Mouse (Mus musculus) limb, embryonic 15.5 days (tissue): ENCODE results near the gene Ppfibp1. TPM values are rescaled to one million over a fixed set of nuclear protein-coding genes. Genes with fewer than 3 reads are reported as not detected.
A peak's percentile ranks its signal among the peaks of the same experiment; 100 is the strongest.

ENCODE experiments used
- ATAC-seq: fragments of 200-750 bp; cut with Nextera tagmentation; 2 replicates; pipeline ENCODE4 v1.8.0; 2017; ENCODE audit warnings: low read depth, moderate TSS enrichment; ENCODE audit not compliant: insufficient number of reproducible peaks, low FRiP score, low TSS enrichment
- H3K27ac ChIP-seq: fragments of 300-500 bp; sonication (generic); 2 replicates; pipeline ENCODE4 v1.5.1; 2015; ENCODE audit warnings: moderate library complexity, mild to moderate bottlenecking, inconsistent platforms
- H3K27me3 ChIP-seq: fragments of 300-500 bp; sonication (generic); 2 replicates; pipeline ENCODE4 v1.6.1; 2015; ENCODE audit warnings: inconsistent platforms
- H3K36me3 ChIP-seq: fragments of 300-500 bp; sonication (generic); 2 replicates; pipeline ENCODE4 v1.6.1; 2015; ENCODE audit warnings: inconsistent platforms
- H3K4me1 ChIP-seq: fragments of 300-500 bp; sonication (generic); 2 replicates; pipeline ENCODE4 v1.6.1; 2015; ENCODE audit warnings: inconsistent platforms
- H3K4me2 ChIP-seq: fragments of 300-500 bp; sonication (generic); 2 replicates; pipeline ENCODE4 v1.6.1; 2015; ENCODE audit warnings: mild to moderate bottlenecking, inconsistent platforms
- H3K4me3 ChIP-seq: fragments of 300-500 bp; sonication (generic); 2 replicates; pipeline ENCODE4 v1.5.1; 2015; ENCODE audit warnings: mild to moderate bottlenecking, inconsistent platforms
- H3K9ac ChIP-seq: fragments of 300-500 bp; sonication (generic); 2 replicates; pipeline ENCODE4 v1.6.1; 2015; ENCODE audit warnings: inconsistent platforms
- H3K9me3 ChIP-seq: fragments of 300-500 bp; sonication (generic); 2 replicates; pipeline ENCODE4 v1.6.1; 2016; ENCODE audit warnings: inconsistent platforms
- WGBS: fragments of 180-500 bp; shearing (Covaris S2); methylation state at CpG from one replicate; pipeline ENCODE4 v1.1.7; 2015; 5-methylcytosine and 5-hydroxymethylcytosine counted together
- polyA plus RNA-seq: library from polyadenylated mRNA; unstranded; fragments of >200 nt; fragmentation: Nextera tagmentation; extraction: Ambion mirVana; gene quantifications from 2 replicates; pipeline ENCODE4 v1.2.1, GENCODE M21; 2015

Gene Ppfibp1
- polyA plus RNA-seq, 1 experiment from 2014 or later: 63.5 TPM

GRCm38 (mm10) chr6:146884171-146884570 is 4.1 kb upstream of the Ppfibp1 start:
- no peak overlapping the region for H3K27ac ChIP-seq
- no peaks in the 10 kb centered on the region for H3K9me3 ChIP-seq
- 83% methylated on average over 3 of the region's 3 CpGs for WGBS
- no peak for ATAC-seq
- H3K27me3 ChIP-seq: no peaks in the 10 kb centered on the region
- H3K9ac ChIP-seq: no peak overlapping the region
- H3K4me2 ChIP-seq: no peak overlapping the region
- H3K36me3 ChIP-seq: no peaks in the 10 kb centered on the region
- H3K4me1 ChIP-seq: peaks cover 3% of the 10 kb centered on the region
- H3K4me3 ChIP-seq: no peak overlapping the region

- no peak overlapping the region for H3K27ac ChIP-seq
Measured at GRCm38 (mm10) chr6:146884851-146885250, 3.4 kb upstream of the Ppfibp1 start.

GRCm38 (mm10) chr6:146888660-146889490 is 588 bp downstream of the Ppfibp1 start:
- 6% methylated on average over 26 of the region's 26 CpGs for WGBS
- ATAC-seq: peak; percentile 40
- Histone ChIP-seq H3K36me3 (no peaks in the 10 kb centered on the region), H3K9ac (peak overlapping the region; percentile 86), H3K9me3 (no peaks in the 10 kb centered on the region), H3K4me3 (peak overlapping the region; percentile 91), H3K4me1 (peaks cover 28% of the 10 kb centered on the region), H3K27ac (peak overlapping the region; percentile 88), H3K4me2 (peak overlapping the region; percentile 77), H3K27me3 (no peaks in the 10 kb centered on the region)

More at GRCm38 (mm10) chr6:146884851-146885250, 3.4 kb upstream of the Ppfibp1 start:
- Histone ChIP-seq H3K36me3 (no peaks in the 10 kb centered on the region), H3K9ac (no peak overlapping the region), H3K4me2 (no peak overlapping the region), H3K4me3 (no peak overlapping the region), H3K27me3 (no peaks in the 10 kb centered on the region), H3K9me3 (no peaks in the 10 kb centered on the region), H3K4me1 (peaks cover 8% of the 10 kb centered on the region)
- ATAC-seq: no peak
- WGBS: 32% methylated on average over 4 of the region's 4 CpGs

- Histone ChIP-seq H3K9ac (no peak overlapping the region), H3K27ac (peak overlapping the region; percentile 57; the same call in 1 of the 2 replicates), H3K4me3 (peak overlapping the region; percentile 91), H3K4me1 (peaks cover 33% of the 10 kb centered on the region), H3K27me3 (no peaks in the 10 kb centered on the region), H3K9me3 (no peaks in the 10 kb centered on the region), H3K36me3 (no peaks in the 10 kb centered on the region), H3K4me2 (peak overlapping the region; percentile 77)
- 44% methylated on average over 2 of the region's 2 CpGs for WGBS
- no peak for ATAC-seq
Measured at GRCm38 (mm10) chr6:146890215-146890614, 1.9 kb downstream of the Ppfibp1 start.

GRCm38 (mm10) chr6:146890633-146891032 is 2.3 kb downstream of the Ppfibp1 start:
- no peaks in the 10 kb centered on the region for H3K9me3 ChIP-seq
- peak overlapping the region; percentile 57 for H3K27ac ChIP-seq
- no peak for ATAC-seq
- H3K4me1 ChIP-seq: peaks cover 33% of the 10 kb centered on the region
- H3K27me3 ChIP-seq: no peaks in the 10 kb centered on the region
- H3K4me3 ChIP-seq: peak overlapping the region; percentile 91
- no peak overlapping the region for H3K9ac ChIP-seq
- H3K4me2 ChIP-seq: peak overlapping the region; percentile 77
- no peaks in the 10 kb centered on the region for H3K36me3 ChIP-seq

- H3K9ac ChIP-seq: no peak overlapping the region
- H3K36me3 ChIP-seq: no peaks in the 10 kb centered on the region
- H3K4me1 ChIP-seq: peaks cover 39% of the 10 kb centered on the region
- no peak overlapping the region for H3K4me3 ChIP-seq
- WGBS: 33% methylated on average over 2 of the region's 2 CpGs
- H3K27me3 ChIP-seq: no peaks in the 10 kb centered on the region
- H3K9me3 ChIP-seq: no peaks in the 10 kb centered on the region
- H3K27ac ChIP-seq: 0 out of 2 replicates have a peak overlapping the region, but pooled peaks have one; percentile 39
- ATAC-seq: peak; percentile 78; the same call in 1 of the 2 replicates
- no peak overlapping the region for H3K4me2 ChIP-seq
Measured at GRCm38 (mm10) chr6:146893890-146894289, 5.6 kb downstream of the Ppfibp1 start.

- Histone ChIP-seq H3K4me1 (peaks cover 12% of the 10 kb centered on the region; the same call in 1 of the 2 replicates), H3K4me2 (no peak overlapping the region), H3K9ac (no peak overlapping the region), H3K9me3 (no peaks in the 10 kb centered on the region), H3K27ac (no peak overlapping the region), H3K4me3 (no peak overlapping the region), H3K36me3 (0 out of 2 replicates have a peak, but pooled peaks cover 3% of the 10 kb centered on the region), H3K27me3 (no peaks in the 10 kb centered on the region)
- 84% methylated on average over 6 of the region's 6 CpGs for WGBS
- no peak for ATAC-seq
Measured at GRCm38 (mm10) chr6:146898709-146899108, 10.4 kb downstream of the Ppfibp1 start.

GRCm38 (mm10) chr6:146899647-146900046 is 11.4 kb downstream of the Ppfibp1 start:
- Histone ChIP-seq H3K4me1 (0 out of 2 replicates have a peak, but pooled peaks cover 6% of the 10 kb centered on the region), H3K4me3 (no peak overlapping the region), H3K27me3 (no peaks in the 10 kb centered on the region), H3K27ac (no peak overlapping the region), H3K4me2 (no peak overlapping the region), H3K36me3 (0 out of 2 replicates have a peak, but pooled peaks cover 3% of the 10 kb centered on the region), H3K9ac (no peak overlapping the region), H3K9me3 (no peaks in the 10 kb centered on the region)
- 61% methylated on average over 2 of the region's 2 CpGs for WGBS
- no peak for ATAC-seq

- peaks cover 11% of the 10 kb centered on the region; the same call in 1 of the 2 replicates for H3K4me1 ChIP-seq
- WGBS: 87% methylated on average over 4 of the region's 4 CpGs
- 0 out of 2 replicates have a peak, but pooled peaks cover 3% of the 10 kb centered on the region for H3K36me3 ChIP-seq
- H3K4me3 ChIP-seq: no peak overlapping the region
- H3K9me3 ChIP-seq: no peaks in the 10 kb centered on the region
- no peaks in the 10 kb centered on the region for H3K27me3 ChIP-seq
- no peak overlapping the region for H3K4me2 ChIP-seq
- no peak for ATAC-seq
- H3K27ac ChIP-seq: no peak overlapping the region
- no peak overlapping the region for H3K9ac ChIP-seq
Measured at GRCm38 (mm10) chr6:146901929-146902328, 13.6 kb downstream of the Ppfibp1 start.

- WGBS: 81% methylated on average over 2 of the region's 2 CpGs
- H3K27me3 ChIP-seq: no peaks in the 10 kb centered on the region
Measured at GRCm38 (mm10) chr6:146903632-146904031, 15.3 kb downstream of the Ppfibp1 start.

GRCm38 (mm10) chr6:146904707-146905106 is 16.4 kb downstream of the Ppfibp1 start:
- H3K4me2 ChIP-seq: no peak overlapping the region
- H3K9ac ChIP-seq: no peak overlapping the region
- ATAC-seq: no peak
- 0 out of 2 replicates have a peak, but pooled peaks cover 3% of the 10 kb centered on the region for H3K36me3 ChIP-seq
- H3K4me3 ChIP-seq: no peak overlapping the region
- WGBS: 82% methylated on average over 3 of the region's 3 CpGs
- H3K27ac ChIP-seq: no peak overlapping the region
- no peaks in the 10 kb centered on the region for H3K9me3 ChIP-seq
- peaks cover 16% of the 10 kb centered on the region; the same call in 1 of the 2 replicates for H3K4me1 ChIP-seq
- no peaks in the 10 kb centered on the region for H3K27me3 ChIP-seq

More at GRCm38 (mm10) chr6:146903632-146904031, 15.3 kb downstream of the Ppfibp1 start:
- Histone ChIP-seq H3K9ac (no peak overlapping the region), H3K9me3 (no peaks in the 10 kb centered on the region), H3K36me3 (0 out of 2 replicates have a peak, but pooled peaks cover 3% of the 10 kb centered on the region), H3K4me1 (peaks cover 11% of the 10 kb centered on the region; the same call in 1 of the 2 replicates), H3K27ac (no peak overlapping the region), H3K4me2 (no peak overlapping the region), H3K4me3 (no peak overlapping the region)
- no peak for ATAC-seq
